Mouse (Mus musculus): Measurements from ENCODE around the gene Tctex1d4.

Tctex1d4 gene

GRCm38 (mm10) chr4:117120445-117121414, 5.9 kb upstream of the Tctex1d4 start:
- DNase-seq = peak; percentile 94

- DNase-seq = no peak
Measured at GRCm38 (mm10) chr4:117122209-117122608, 4.4 kb upstream of the Tctex1d4 start.

GRCm38 (mm10) chr4:117123546-117124217, 2.9 kb upstream of the Tctex1d4 start:
- peak; percentile 12 for DNase-seq

- DNase-seq = no peak
Measured at GRCm38 (mm10) chr4:117124218-117124517, 2.4 kb upstream of the Tctex1d4 start.

- peak; percentile 35 for DNase-seq
Measured at GRCm38 (mm10) chr4:117124518-117125347, 1.9 kb upstream of the Tctex1d4 start.

- no peak for DNase-seq
Measured at GRCm38 (mm10) chr4:117125348-117125909, 1.2 kb upstream of the Tctex1d4 start, which contains the start of gene Btbd19. TSS of gene Btbd19 (minus strand) at chr4:117125725.

- DNase-seq = no peak
Measured at GRCm38 (mm10) chr4:117125910-117126674, 502 bp upstream of the Tctex1d4 start.

GRCm38 (mm10) chr4:117127991-117128686, 1.5 kb downstream of the Tctex1d4 start:
- DNase-seq = no peak

GRCm38 (mm10) chr4:117130790-117131189, 4.2 kb downstream of the Tctex1d4 start:
- no peak for DNase-seq

GRCm38 (mm10) chr4:117131198-117131597, 4.6 kb downstream of the Tctex1d4 start:
- DNase-seq = no peak

GRCm38 (mm10) chr4:117131890-117132793, 5.5 kb downstream of the Tctex1d4 start:
- peak; percentile 63 for DNase-seq

GRCm38 (mm10) chr4:117132794-117133143, 6.2 kb downstream of the Tctex1d4 start:
- DNase-seq = peak; percentile 52

- no peak for DNase-seq
Measured at GRCm38 (mm10) chr4:117133366-117133796, 6.8 kb downstream of the Tctex1d4 start.

GRCm38 (mm10) chr4:117133817-117134600, 7.4 kb downstream of the Tctex1d4 start, which contains the start of gene Plk3:
TSS of gene Plk3 (minus strand) at chr4:117133963.
- peak; percentile 98 for DNase-seq

GRCm38 (mm10) chr4:117134601-117134995, 8.0 kb downstream of the Tctex1d4 start:
- peak; percentile 57 for DNase-seq

GRCm38 (mm10) chr4:117136034-117136433, 9.4 kb downstream of the Tctex1d4 start:
- DNase-seq = no peak

GRCm38 (mm10) chr4:117138295-117139216, 12.0 kb downstream of the Tctex1d4 start:
- no peak for DNase-seq

GRCm38 (mm10) chr4:117139217-117139612, 12.6 kb downstream of the Tctex1d4 start:
- no peak for DNase-seq
